Mouse (Mus musculus): ENCODE data around the gene Cpa5. TPM values are rescaled to one million over a fixed set of nuclear protein-coding genes. Genes with fewer than 3 reads are reported as not detected.

Gene Cpa5
- polyA plus RNA-seq (2014; fragmentation: Nextera tagmentation; extraction: Ambion mirVana), result 0.18 TPM in 1 of 2 replicates, not detected in the other

DNA sequence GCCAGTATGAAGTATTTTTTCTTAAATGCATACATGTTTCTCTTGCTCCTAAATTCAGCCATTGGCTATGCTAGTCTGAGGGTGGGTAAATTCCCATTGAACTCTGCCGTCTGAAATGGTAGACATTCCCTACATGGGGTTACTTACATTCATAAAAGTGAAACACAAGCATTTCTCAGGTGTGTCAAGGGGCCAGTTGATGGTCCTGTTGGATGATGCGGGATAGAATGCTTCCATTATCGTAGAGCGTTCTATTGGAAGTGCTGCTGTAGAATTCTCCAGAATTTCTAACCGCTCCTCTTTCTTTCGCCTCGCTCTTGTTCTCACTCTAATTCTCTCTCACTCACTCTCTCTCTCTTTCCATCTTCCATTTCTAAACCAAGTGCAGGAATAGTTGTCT is at the start of gene Cpa5:
Gene Cpa5, plus strand, starts transcription at position 301 of the 400 bp plus-strand sequence.
- no peak within 1 kb of the TSS for H3K4me2 ChIP-seq (ENCODE audit: low read length)
- DNase-seq, result no peak
- ATAC-seq (ENCODE audit: low FRiP score, low TSS enrichment), result no peak
- no peak within 1 kb of the TSS for H3K9ac ChIP-seq (replicated peaks; ENCODE audit: low read length)
- H3K27me3 ChIP-seq (ENCODE audit: control insufficient read depth, insufficient read depth, low read length), result no peaks in the 10 kb centered on the region
- 95% methylated on average over 7 of the region's 7 CpGs for WGBS
- H3K27ac ChIP-seq (replicated peaks; ENCODE audit: low read depth, low read length), result no peak within 1 kb of the TSS
- H3K36me3 ChIP-seq (ENCODE audit: control insufficient read depth, insufficient read depth, low read length), result no peaks in the 10 kb centered on the region
- no peaks in the 10 kb centered on the region for H3K9me3 ChIP-seq (ENCODE audit: control insufficient read depth, low read length)
- peaks cover 13% of the 10 kb centered on the region for H3K4me1 ChIP-seq (ENCODE audit: control insufficient read depth, insufficient read depth, low read length)
- H3K4me3 ChIP-seq (replicated peaks; ENCODE audit: low read depth, low read length), result no peak within 1 kb of the TSS

DNA sequence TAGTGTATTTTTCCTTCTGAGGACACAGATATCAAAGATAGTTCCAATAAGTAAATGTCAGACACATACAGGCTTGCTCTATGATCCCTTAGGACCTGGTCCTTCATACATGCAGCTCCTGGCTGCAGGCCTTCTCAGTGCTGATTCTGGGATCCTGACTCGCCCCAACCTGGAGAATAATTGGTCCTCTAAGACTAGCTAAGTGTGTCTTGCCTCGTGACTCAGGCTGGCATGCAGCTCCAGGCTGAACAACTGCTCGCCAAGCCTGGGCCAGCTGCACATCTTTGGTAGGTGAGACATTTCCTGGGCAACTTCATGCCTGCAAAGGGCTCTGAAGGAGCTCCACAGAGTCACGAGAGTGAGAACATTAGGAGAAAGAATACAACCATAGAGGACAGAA is 48.7 kb upstream of the Cpa5 start:
- 80% methylated on average over 4 of the region's 4 CpGs for WGBS
- H3K36me3 ChIP-seq (ENCODE audit: control insufficient read depth, insufficient read depth, low read length), result no peaks in the 10 kb centered on the region
- H3K4me2 ChIP-seq (ENCODE audit: low read length), result no peak overlapping the region
- H3K4me1 ChIP-seq (ENCODE audit: control insufficient read depth, insufficient read depth, low read length), result no peaks in the 10 kb centered on the region
- DNase-seq (no peak), ATAC-seq (ENCODE audit: low FRiP score, low TSS enrichment) (no peak)
- no peak overlapping the region for H3K27ac ChIP-seq (replicated peaks; ENCODE audit: low read depth, low read length)
- no peak overlapping the region for H3K9ac ChIP-seq (replicated peaks; ENCODE audit: low read length)
- H3K4me3 ChIP-seq (replicated peaks; ENCODE audit: low read depth, low read length), result no peak overlapping the region
- H3K27me3 ChIP-seq (ENCODE audit: control insufficient read depth, insufficient read depth, low read length), result no peaks in the 10 kb centered on the region
- H3K9me3 ChIP-seq (ENCODE audit: control insufficient read depth, low read length), result no peaks in the 10 kb centered on the region

DNA sequence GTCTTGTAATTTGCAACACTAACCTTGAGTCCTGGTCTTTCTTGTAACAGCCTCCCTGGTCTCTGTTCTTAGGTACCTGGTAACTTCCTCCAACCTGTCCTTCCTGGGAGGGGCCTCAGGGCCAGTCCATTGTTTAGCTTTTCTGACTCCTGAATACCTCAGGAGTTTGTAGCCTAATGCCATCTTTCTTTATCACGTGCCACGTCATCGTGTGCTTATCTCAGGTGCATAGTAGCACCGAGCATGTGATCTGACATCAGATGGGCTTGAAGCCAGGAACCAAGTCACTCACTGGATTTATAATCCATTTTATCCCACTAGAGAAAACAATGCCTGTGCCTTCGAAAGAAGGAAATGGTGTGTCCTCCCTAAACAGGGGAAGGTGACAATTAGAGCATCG is 47.2 kb upstream of the Cpa5 start:
- no peaks in the 10 kb centered on the region for H3K9me3 ChIP-seq (ENCODE audit: control insufficient read depth, low read length)
- no peak for ATAC-seq (ENCODE audit: low FRiP score, low TSS enrichment)

GRCm38 (mm10) chr6:30564051-30564450 is 46.8 kb upstream of the Cpa5 start:
- no peak overlapping the region for H3K27ac ChIP-seq (replicated peaks; ENCODE audit: low read depth, low read length)
- ATAC-seq (ENCODE audit: low FRiP score, low TSS enrichment), result no peak
- 95% methylated on average over 6 of the region's 6 CpGs for WGBS

More for the DNA sequence above, 47.2 kb upstream of the Cpa5 start:
- Histone ChIP-seq H3K4me1 (ENCODE audit: control insufficient read depth, insufficient read depth, low read length) (no peaks in the 10 kb centered on the region), H3K4me2 (ENCODE audit: low read length) (no peak overlapping the region), H3K9ac (replicated peaks; ENCODE audit: low read length) (no peak overlapping the region), H3K27me3 (ENCODE audit: control insufficient read depth, insufficient read depth, low read length) (no peaks in the 10 kb centered on the region), H3K27ac (replicated peaks; ENCODE audit: low read depth, low read length) (no peak overlapping the region), H3K4me3 (replicated peaks; ENCODE audit: low read depth, low read length) (no peak overlapping the region), H3K36me3 (ENCODE audit: control insufficient read depth, insufficient read depth, low read length) (no peaks in the 10 kb centered on the region)
- WGBS, result 82% methylated on average over 6 of the region's 6 CpGs
- no peak for DNase-seq

GRCm38 (mm10) chr6:30568069-30568468 is 42.7 kb upstream of the Cpa5 start, which contains the start of gene Cpa4:
Cpa4 (plus strand) TSS chr6:30568369.
- Histone ChIP-seq H3K4me1 (ENCODE audit: control insufficient read depth, insufficient read depth, low read length) (peaks cover 8% of the 10 kb centered on the region), H3K9me3 (ENCODE audit: control insufficient read depth, low read length) (no peaks in the 10 kb centered on the region), H3K27ac (replicated peaks; ENCODE audit: low read depth, low read length) (no peak within 1 kb of the TSS), H3K36me3 (ENCODE audit: control insufficient read depth, insufficient read depth, low read length) (no peaks in the 10 kb centered on the region), H3K4me2 (ENCODE audit: low read length) (no peak within 1 kb of the TSS), H3K27me3 (ENCODE audit: control insufficient read depth, insufficient read depth, low read length) (no peaks in the 10 kb centered on the region), H3K9ac (replicated peaks; ENCODE audit: low read length) (no peak within 1 kb of the TSS), H3K4me3 (replicated peaks; ENCODE audit: low read depth, low read length) (no peak within 1 kb of the TSS)
- ATAC-seq (ENCODE audit: low FRiP score, low TSS enrichment) (no peak), DNase-seq (no peak)
- 76% methylated on average over 5 of the region's 5 CpGs for WGBS

More at GRCm38 (mm10) chr6:30564051-30564450, 46.8 kb upstream of the Cpa5 start:
- no peak overlapping the region for H3K4me3 ChIP-seq (replicated peaks; ENCODE audit: low read depth, low read length)
- no peaks in the 10 kb centered on the region for H3K36me3 ChIP-seq (ENCODE audit: control insufficient read depth, insufficient read depth, low read length)
- H3K4me2 ChIP-seq (ENCODE audit: low read length), result no peak overlapping the region
- no peak for DNase-seq
- H3K27me3 ChIP-seq (ENCODE audit: control insufficient read depth, insufficient read depth, low read length), result no peaks in the 10 kb centered on the region
- H3K9me3 ChIP-seq (ENCODE audit: control insufficient read depth, low read length), result no peaks in the 10 kb centered on the region
- H3K4me1 ChIP-seq (ENCODE audit: control insufficient read depth, insufficient read depth, low read length), result no peaks in the 10 kb centered on the region
- H3K9ac ChIP-seq (replicated peaks; ENCODE audit: low read length), result no peak overlapping the region

DNA sequence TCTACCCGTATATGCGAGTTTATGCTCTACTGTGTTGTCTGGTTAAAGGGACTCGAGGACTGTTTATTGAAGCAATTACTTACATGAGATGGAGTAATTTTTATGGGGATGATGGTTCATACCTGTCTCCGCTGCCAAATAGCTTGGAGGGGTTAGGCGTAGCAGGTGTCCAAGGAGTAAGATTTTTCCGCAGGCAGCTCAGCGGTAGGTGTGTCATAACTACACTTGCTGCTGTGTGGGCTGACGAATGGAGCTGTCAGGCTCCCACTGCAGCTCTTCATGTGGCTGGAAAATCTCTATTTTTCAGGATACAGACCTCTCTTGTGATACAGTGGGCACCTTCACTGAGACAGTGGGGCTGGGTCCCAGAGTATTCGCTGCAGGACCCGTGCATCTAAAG is 41.5 kb upstream of the Cpa5 start:
- 91% methylated on average over 10 of the region's 10 CpGs for WGBS
- Histone ChIP-seq H3K27ac (replicated peaks; ENCODE audit: low read depth, low read length) (no peak overlapping the region), H3K9me3 (ENCODE audit: control insufficient read depth, low read length) (no peaks in the 10 kb centered on the region), H3K4me1 (ENCODE audit: control insufficient read depth, insufficient read depth, low read length) (peaks cover 13% of the 10 kb centered on the region), H3K9ac (replicated peaks; ENCODE audit: low read length) (no peak overlapping the region), H3K27me3 (ENCODE audit: control insufficient read depth, insufficient read depth, low read length) (no peaks in the 10 kb centered on the region), H3K4me3 (replicated peaks; ENCODE audit: low read depth, low read length) (no peak overlapping the region), H3K36me3 (ENCODE audit: control insufficient read depth, insufficient read depth, low read length) (no peaks in the 10 kb centered on the region), H3K4me2 (ENCODE audit: low read length) (no peak overlapping the region)
- ATAC-seq (ENCODE audit: low FRiP score, low TSS enrichment) (no peak), DNase-seq (no peak)

- DNase-seq, result no peak
- Histone ChIP-seq H3K36me3 (ENCODE audit: control insufficient read depth, insufficient read depth, low read length) (no peaks in the 10 kb centered on the region), H3K9me3 (ENCODE audit: control insufficient read depth, low read length) (no peaks in the 10 kb centered on the region), H3K27ac (replicated peaks; ENCODE audit: low read depth, low read length) (no peak overlapping the region), H3K4me1 (ENCODE audit: control insufficient read depth, insufficient read depth, low read length) (peaks cover 13% of the 10 kb centered on the region), H3K4me3 (replicated peaks; ENCODE audit: low read depth, low read length) (no peak overlapping the region), H3K9ac (replicated peaks; ENCODE audit: low read length) (no peak overlapping the region), H3K27me3 (ENCODE audit: control insufficient read depth, insufficient read depth, low read length) (no peaks in the 10 kb centered on the region), H3K4me2 (ENCODE audit: low read length) (no peak overlapping the region)
- ATAC-seq (ENCODE audit: low FRiP score, low TSS enrichment), result no peak
- WGBS, result 96% methylated on average over 5 of the region's 5 CpGs
Observed at GRCm38 (mm10) chr6:30570012-30570411, 40.8 kb upstream of the Cpa5 start.

GRCm38 (mm10) chr6:30572456-30573311 is 38.1 kb upstream of the Cpa5 start:
- no peaks in the 10 kb centered on the region for H3K27me3 ChIP-seq (ENCODE audit: control insufficient read depth, insufficient read depth, low read length)
- no peaks in the 10 kb centered on the region for H3K9me3 ChIP-seq (ENCODE audit: control insufficient read depth, low read length)
- H3K9ac ChIP-seq (replicated peaks; ENCODE audit: low read length), result no peak overlapping the region
- peak overlapping the region; percentile 65 for H3K27ac ChIP-seq (replicated peaks; ENCODE audit: low read depth, low read length)
- H3K4me2 ChIP-seq (ENCODE audit: low read length), result peak overlapping the region; percentile 21; the same call in 1 of the 2 replicates
- WGBS, result 25% methylated on average over 20 of the region's 20 CpGs
- DNase-seq (peak; percentile 87), ATAC-seq (ENCODE audit: low FRiP score, low TSS enrichment) (peak; percentile 87)
- H3K4me3 ChIP-seq (replicated peaks; ENCODE audit: low read depth, low read length), result no peak overlapping the region
- peaks cover 13% of the 10 kb centered on the region for H3K4me1 ChIP-seq (ENCODE audit: control insufficient read depth, insufficient read depth, low read length)
- no peaks in the 10 kb centered on the region for H3K36me3 ChIP-seq (ENCODE audit: control insufficient read depth, insufficient read depth, low read length)

DNA sequence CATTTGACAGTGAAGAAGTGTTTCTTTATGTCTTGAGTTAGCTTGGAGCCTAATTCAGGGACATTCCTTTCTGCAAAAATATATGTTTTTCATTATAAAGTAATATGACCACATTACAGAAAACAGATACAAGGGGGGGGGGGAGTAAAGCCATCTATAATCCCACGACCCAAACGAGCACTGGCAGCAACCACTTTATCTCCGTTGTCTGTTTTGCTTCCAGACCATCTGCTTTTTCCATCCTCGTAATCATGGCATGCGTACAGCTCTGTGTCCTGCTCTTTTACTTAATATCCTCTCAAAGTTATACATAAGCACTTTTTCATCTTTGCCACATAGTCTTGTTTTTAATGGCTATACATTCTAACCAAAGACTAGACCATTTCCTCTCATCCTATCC is 37.4 kb upstream of the Cpa5 start:
- H3K4me1 ChIP-seq (ENCODE audit: control insufficient read depth, insufficient read depth, low read length), result peaks cover 13% of the 10 kb centered on the region
- no peaks in the 10 kb centered on the region for H3K27me3 ChIP-seq (ENCODE audit: control insufficient read depth, insufficient read depth, low read length)
- peak overlapping the region; percentile 65 for H3K27ac ChIP-seq (replicated peaks; ENCODE audit: low read depth, low read length)
- no peaks in the 10 kb centered on the region for H3K9me3 ChIP-seq (ENCODE audit: control insufficient read depth, low read length)
- H3K4me3 ChIP-seq (replicated peaks; ENCODE audit: low read depth, low read length), result no peak overlapping the region
- H3K36me3 ChIP-seq (ENCODE audit: control insufficient read depth, insufficient read depth, low read length), result no peaks in the 10 kb centered on the region
- H3K4me2 ChIP-seq (ENCODE audit: low read length), result no peak overlapping the region
- DNase-seq (no peak), ATAC-seq (ENCODE audit: low FRiP score, low TSS enrichment) (no peak)
- 70% methylated on average over 5 of the region's 5 CpGs for WGBS
- no peak overlapping the region for H3K9ac ChIP-seq (replicated peaks; ENCODE audit: low read length)

Data from midbrain, embryonic 14.5 days (tissue).